Mouse (Mus musculus) hindbrain, embryonic 10.5 days (tissue): ENCODE measurements at regions not wholly inside any gene's neighbourhood (a gene's known extent, or its start where the extent isn't known, plus 50 kb on each side); places are given as distances from the start of the nearest gene placed in this dataset.

Experiments used
- DNase-seq: peaks from one replicate; pipeline ENCODE4 v3.0.0-alpha.2; 2017; ENCODE audit warnings: low spot score
- H3K27ac ChIP-seq: fragments of 300-500 bp; sonication (generic); 2 replicates; pipeline ENCODE4 v1.5.1; 2016; ENCODE audit warnings: mild to moderate bottlenecking, moderate library complexity
- H3K27me3 ChIP-seq: fragments of 300-500 bp; sonication (generic); 2 replicates; pipeline ENCODE4 v1.6.1; 2016; ENCODE audit warnings: mild to moderate bottlenecking; ENCODE audit not compliant: poor library complexity, insufficient read depth, severe bottlenecking
- H3K36me3 ChIP-seq: fragments of 300-500 bp; sonication (generic); 2 replicates; pipeline ENCODE4 v1.6.1; 2016; ENCODE audit warnings: mild to moderate bottlenecking, moderate library complexity
- H3K4me1 ChIP-seq: fragments of 300-500 bp; sonication (generic); replicated peaks from 2 replicates; pipeline ENCODE4 v1.6.1; 2016; ENCODE audit warnings: mild to moderate bottlenecking
- H3K4me3 ChIP-seq: fragments of 300-500 bp; sonication (generic); 2 replicates; pipeline ENCODE4 v1.5.1; 2016; ENCODE audit warnings: mild to moderate bottlenecking, moderate library complexity
- H3K9me3 ChIP-seq: fragments of 300-500 bp; sonication (generic); 2 replicates; pipeline ENCODE4 v1.6.1; 2016; ENCODE audit warnings: mild to moderate bottlenecking, moderate library complexity
- WGBS: fragments of 180-500 bp; shearing (Covaris S2); methylation state at CpG from one replicate; pipeline ENCODE4 v1.1.7; 2016; 5-methylcytosine and 5-hydroxymethylcytosine counted together

- no peak for DNase-seq
- Histone ChIP-seq H3K4me3 (no peak overlapping the region), H3K9me3 (no peaks in the 10 kb centered on the region), H3K27ac (no peak overlapping the region), H3K27me3 (no peaks in the 10 kb centered on the region), H3K36me3 (no peaks in the 10 kb centered on the region), H3K4me1 (no peaks in the 10 kb centered on the region)
Measured at GRCm38 (mm10) chr1:69364069-69364468, 256.2 kb upstream of the Erbb4 start.

- 88% methylated on average over 7 of the region's 7 CpGs for WGBS
- no peaks in the 10 kb centered on the region for H3K9me3 ChIP-seq
Measured at GRCm38 (mm10) chr1:69357548-69357947, 249.7 kb upstream of the Erbb4 start.

GRCm38 (mm10) chr1:69350417-69350816 is 242.6 kb upstream of the Erbb4 start:
- H3K4me3 ChIP-seq, result no peak overlapping the region
- no peak for DNase-seq
- H3K9me3 ChIP-seq, result no peaks in the 10 kb centered on the region
- WGBS, result 92% methylated on average over 2 of the region's 2 CpGs
- H3K36me3 ChIP-seq, result no peaks in the 10 kb centered on the region
- H3K4me1 ChIP-seq, result no peaks in the 10 kb centered on the region
- no peak overlapping the region for H3K27ac ChIP-seq
- H3K27me3 ChIP-seq, result no peaks in the 10 kb centered on the region

More at GRCm38 (mm10) chr1:69357548-69357947, 249.7 kb upstream of the Erbb4 start:
- H3K27me3 ChIP-seq, result no peaks in the 10 kb centered on the region
- no peak overlapping the region for H3K27ac ChIP-seq
- no peaks in the 10 kb centered on the region for H3K4me1 ChIP-seq
- H3K36me3 ChIP-seq, result no peaks in the 10 kb centered on the region
- H3K4me3 ChIP-seq, result no peak overlapping the region
- DNase-seq, result no peak

GRCm38 (mm10) chr1:69349826-69350225 is 242.0 kb upstream of the Erbb4 start:
- no peaks in the 10 kb centered on the region for H3K27me3 ChIP-seq
- no peak overlapping the region for H3K4me3 ChIP-seq
- 89% methylated on average over 6 of the region's 6 CpGs for WGBS
- no peak overlapping the region for H3K27ac ChIP-seq
- H3K36me3 ChIP-seq, result no peaks in the 10 kb centered on the region
- no peak for DNase-seq
- no peaks in the 10 kb centered on the region for H3K4me1 ChIP-seq
- H3K9me3 ChIP-seq, result no peaks in the 10 kb centered on the region

- Histone ChIP-seq H3K4me3 (no peak overlapping the region), H3K9me3 (no peaks in the 10 kb centered on the region), H3K27ac (no peak overlapping the region), H3K27me3 (no peaks in the 10 kb centered on the region), H3K4me1 (no peaks in the 10 kb centered on the region), H3K36me3 (no peaks in the 10 kb centered on the region)
- no peak for DNase-seq
- 94% methylated on average over 4 of the region's 4 CpGs for WGBS
Measured at GRCm38 (mm10) chr1:69342100-69342499, 234.2 kb upstream of the Erbb4 start.

GRCm38 (mm10) chr1:69340481-69340880 is 232.6 kb upstream of the Erbb4 start:
- DNase-seq, result no peak
- H3K9me3 ChIP-seq, result no peaks in the 10 kb centered on the region
- no peaks in the 10 kb centered on the region for H3K27me3 ChIP-seq
- no peaks in the 10 kb centered on the region for H3K36me3 ChIP-seq
- no peaks in the 10 kb centered on the region for H3K4me1 ChIP-seq
- H3K27ac ChIP-seq, result no peak overlapping the region
- H3K4me3 ChIP-seq, result no peak overlapping the region
- 94% methylated on average over 4 of the region's 4 CpGs for WGBS

GRCm38 (mm10) chr1:69331418-69332254 is 223.8 kb upstream of the Erbb4 start:
- H3K27ac ChIP-seq, result no peak overlapping the region
- no peak overlapping the region for H3K4me3 ChIP-seq
- 63% methylated on average over 11 of the region's 11 CpGs for WGBS

GRCm38 (mm10) chr1:69329399-69329798 is 221.5 kb upstream of the Erbb4 start:
- Histone ChIP-seq H3K4me3 (no peak overlapping the region), H3K27me3 (no peaks in the 10 kb centered on the region), H3K27ac (no peak overlapping the region), H3K4me1 (no peaks in the 10 kb centered on the region; the same call in 1 of the 2 replicates), H3K9me3 (no peaks in the 10 kb centered on the region), H3K36me3 (no peaks in the 10 kb centered on the region)
- 86% methylated on average over 3 of the region's 3 CpGs for WGBS
- DNase-seq, result no peak

More at GRCm38 (mm10) chr1:69331418-69332254, 223.8 kb upstream of the Erbb4 start:
- no peaks in the 10 kb centered on the region for H3K27me3 ChIP-seq
- H3K4me1 ChIP-seq, result no peaks in the 10 kb centered on the region; the same call in 1 of the 2 replicates
- H3K9me3 ChIP-seq, result no peaks in the 10 kb centered on the region
- no peaks in the 10 kb centered on the region for H3K36me3 ChIP-seq
- DNase-seq, result no peak

GRCm38 (mm10) chr1:69326711-69327110 is 218.9 kb upstream of the Erbb4 start:
- Histone ChIP-seq H3K36me3 (no peaks in the 10 kb centered on the region), H3K27me3 (no peaks in the 10 kb centered on the region), H3K9me3 (no peaks in the 10 kb centered on the region), H3K4me1 (no peaks in the 10 kb centered on the region; the same call in 1 of the 2 replicates), H3K27ac (no peak overlapping the region), H3K4me3 (no peak overlapping the region)
- DNase-seq, result no peak
- WGBS, result 92% methylated on average over 8 of the region's 8 CpGs

- DNase-seq, result no peak
- H3K27ac ChIP-seq, result no peak overlapping the region
- H3K9me3 ChIP-seq, result no peaks in the 10 kb centered on the region
- H3K4me3 ChIP-seq, result no peak overlapping the region
- H3K4me1 ChIP-seq, result no peaks in the 10 kb centered on the region
- H3K36me3 ChIP-seq, result no peaks in the 10 kb centered on the region
- WGBS, result 91% methylated on average over 3 of the region's 3 CpGs
- H3K27me3 ChIP-seq, result no peaks in the 10 kb centered on the region
Measured at GRCm38 (mm10) chr1:69319526-69319925, 211.7 kb upstream of the Erbb4 start.

GRCm38 (mm10) chr1:69296816-69297215 is 189.0 kb upstream of the Erbb4 start:
- no peak overlapping the region for H3K27ac ChIP-seq
- H3K27me3 ChIP-seq, result no peaks in the 10 kb centered on the region
- DNase-seq, result no peak
- H3K4me1 ChIP-seq, result no peaks in the 10 kb centered on the region
- H3K9me3 ChIP-seq, result no peaks in the 10 kb centered on the region
- 83% methylated on average over 3 of the region's 3 CpGs for WGBS
- H3K36me3 ChIP-seq, result no peaks in the 10 kb centered on the region
- H3K4me3 ChIP-seq, result no peak overlapping the region

GRCm38 (mm10) chr1:69291329-69291728 is 183.5 kb upstream of the Erbb4 start:
- 88% methylated on average over 7 of the region's 7 CpGs for WGBS
- H3K4me1 ChIP-seq, result no peaks in the 10 kb centered on the region
- H3K36me3 ChIP-seq, result no peaks in the 10 kb centered on the region
- DNase-seq, result no peak
- no peaks in the 10 kb centered on the region for H3K9me3 ChIP-seq
- no peak overlapping the region for H3K27ac ChIP-seq
- H3K27me3 ChIP-seq, result no peaks in the 10 kb centered on the region
- H3K4me3 ChIP-seq, result no peak overlapping the region

GRCm38 (mm10) chr1:69286374-69286773 is 178.5 kb upstream of the Erbb4 start:
- H3K36me3 ChIP-seq, result no peaks in the 10 kb centered on the region
- no peaks in the 10 kb centered on the region for H3K9me3 ChIP-seq
- H3K27me3 ChIP-seq, result no peaks in the 10 kb centered on the region
- WGBS, result 42% methylated on average over 3 of the region's 3 CpGs
- no peak overlapping the region for H3K4me3 ChIP-seq
- H3K4me1 ChIP-seq, result no peaks in the 10 kb centered on the region
- no peak for DNase-seq
- no peak overlapping the region for H3K27ac ChIP-seq
